Mouse (Mus musculus) heart, postnatal 0 days (tissue): ENCODE data around the gene Abi3. TPM values are rescaled to one million over a fixed set of nuclear protein-coding genes. Genes with fewer than 3 reads are reported as not detected.
A peak's percentile ranks its signal among the peaks of the same experiment; 100 is the strongest.

ENCODE experiments used
- ATAC-seq: fragments of 200-750 bp; cut with Nextera tagmentation; 2 replicates; pipeline ENCODE4 v1.8.0; 2017; ENCODE audit warnings: low read depth, moderate number of reproducible peaks, moderate library complexity; ENCODE audit not compliant: insufficient read depth
- DNase-seq: peaks from one replicate; pipeline ENCODE4 v3.0.0-alpha.2; 2016; ENCODE audit warnings: low spot score
- H3K27ac ChIP-seq: fragments of 300-500 bp; sonication (generic); 2 replicates; pipeline ENCODE4 v1.5.1; 2014; ENCODE audit warnings: low read depth, mild to moderate bottlenecking
- H3K27me3 ChIP-seq: fragments of 300-500 bp; sonication (generic); 2 replicates; pipeline ENCODE4 v1.6.1; 2014; ENCODE audit warnings: low read length, mixed read lengths; ENCODE audit not compliant: control insufficient read depth, insufficient read depth
- H3K36me3 ChIP-seq: fragments of 300-500 bp; sonication (generic); replicated peaks from 2 replicates; pipeline ENCODE4 v1.6.1; 2014; ENCODE audit warnings: low read length, mixed read lengths; ENCODE audit not compliant: control insufficient read depth, insufficient read depth
- H3K4me1 ChIP-seq: fragments of 300-500 bp; sonication (generic); 2 replicates; pipeline ENCODE4 v1.6.1; 2014; ENCODE audit warnings: antibody characterized with exemption; ENCODE audit not compliant: control insufficient read depth, insufficient read depth
- H3K4me2 ChIP-seq: fragments of 300-500 bp; sonication (generic); 2 replicates; pipeline ENCODE4 v1.6.1; 2014; ENCODE audit warnings: low read depth, mild to moderate bottlenecking, low read length, moderate library complexity
- H3K4me3 ChIP-seq: fragments of 300-500 bp; sonication (generic); 2 replicates; pipeline ENCODE4 v1.5.1; 2014; ENCODE audit warnings: low read depth, low read length
- H3K9ac ChIP-seq: fragments of 300-500 bp; sonication (generic); replicated peaks from 2 replicates; pipeline ENCODE4 v1.6.1; 2014; ENCODE audit warnings: low read depth, low read length, mixed read lengths
- H3K9me3 ChIP-seq: fragments of 300-500 bp; sonication (generic); replicated peaks from 2 replicates; pipeline ENCODE4 v1.6.1; 2016; ENCODE audit warnings: low read length; ENCODE audit not compliant: control insufficient read depth
- CTCF ChIP-seq: IDR thresholded peaks from 2 replicates; pipeline ENCODE4 v1.5.1; 2016; ENCODE audit warnings: antibody characterized with exemption, control low read depth, low read depth
- EP300 ChIP-seq: IDR thresholded peaks from 2 replicates; pipeline ENCODE4 v1.6.1; 2016; ENCODE audit warnings: antibody characterized with exemption, low read depth
- WGBS: fragments of 180-500 bp; shearing (Covaris S2); extraction: QIAGEN DNeasy Blood & Tissue Kit; methylation state at CpG from one replicate; pipeline ENCODE4 v1.1.7; 2014; 5-methylcytosine and 5-hydroxymethylcytosine counted together
- polyA plus RNA-seq: library from polyadenylated mRNA; unstranded; fragments of >200 nt; fragmentation: Nextera tagmentation; extraction: Ambion mirVana; gene quantifications from 2 replicates; pipeline ENCODE4 v1.2.1, GENCODE M21; 2015
- total RNA-seq: library from RNA; depleted of rRNA; stranded (reverse); fragments of >200 nt; gene quantifications from 2 replicates; pipeline ENCODE4 v1.2.3, GENCODE M21; 2014; ENCODE audit warnings: low replicate concordance

Abi3 gene
- total and polyA plus RNA-seq, 2 experiments from 2014 or later: 13.4 to 14.3 TPM

GRCm38 (mm10) chr11:95858528-95859467 lies 16.5 kb upstream of the Abi3 start:
- Histone ChIP-seq H3K9ac (peak overlapping the region; percentile 77), H3K27ac (peak overlapping the region; percentile 97), H3K9me3 (no peaks in the 10 kb centered on the region), H3K4me1 (0 out of 2 replicates have a peak, but pooled peaks cover 4% of the 10 kb centered on the region), H3K4me2 (peak overlapping the region; percentile 97), H3K27me3 (no peaks in the 10 kb centered on the region), H3K36me3 (no peaks in the 10 kb centered on the region), H3K4me3 (peak overlapping the region; percentile 79)
- TF ChIP-seq CTCF (no peak), EP300 (peak; percentile 65)
- ATAC-seq (peak; percentile 97), DNase-seq (peak; percentile 98)
- WGBS: under 1% methylated on average over 58 of the region's 58 CpGs

- H3K9me3 ChIP-seq: no peaks in the 10 kb centered on the region
- H3K4me1 ChIP-seq: 0 out of 2 replicates have a peak, but pooled peaks cover 4% of the 10 kb centered on the region
- H3K4me2 ChIP-seq: peak overlapping the region; percentile 97
- H3K4me3 ChIP-seq: peak overlapping the region; percentile 79
- no peak for TF ChIP-seq EP300
- TF ChIP-seq CTCF: no peak
- H3K27ac ChIP-seq: peak overlapping the region; percentile 87
- DNase-seq (no peak), ATAC-seq (no peak)
- H3K27me3 ChIP-seq: no peaks in the 10 kb centered on the region
- 23% methylated on average over 21 of the region's 21 CpGs for WGBS
- no peaks in the 10 kb centered on the region for H3K36me3 ChIP-seq
- peak overlapping the region; percentile 77 for H3K9ac ChIP-seq
Measured at GRCm38 (mm10) chr11:95857716-95858527, 15.6 kb upstream of the Abi3 start.

- DNase-seq: no peak
- Histone ChIP-seq H3K27ac (no peak overlapping the region), H3K9me3 (no peaks in the 10 kb centered on the region), H3K4me3 (no peak overlapping the region), H3K27me3 (no peaks in the 10 kb centered on the region), H3K9ac (no peak overlapping the region), H3K4me2 (no peak overlapping the region), H3K36me3 (no peaks in the 10 kb centered on the region), H3K4me1 (0 out of 2 replicates have a peak, but pooled peaks cover 4% of the 10 kb centered on the region)
- TF ChIP-seq EP300 (no peak), CTCF (no peak)
- ATAC-seq: no peak
- WGBS: 76% methylated on average over 4 of the region's 4 CpGs
Measured at GRCm38 (mm10) chr11:95857306-95857705, 15.0 kb upstream of the Abi3 start.

GRCm38 (mm10) chr11:95853684-95854083 lies 11.4 kb upstream of the Abi3 start:
- Histone ChIP-seq H3K4me1 (0 out of 2 replicates have a peak, but pooled peaks cover 4% of the 10 kb centered on the region), H3K9ac (no peak overlapping the region), H3K27me3 (no peaks in the 10 kb centered on the region), H3K27ac (no peak overlapping the region), H3K9me3 (no peaks in the 10 kb centered on the region), H3K4me3 (no peak overlapping the region), H3K36me3 (no peaks in the 10 kb centered on the region), H3K4me2 (no peak overlapping the region)
- ATAC-seq (no peak), DNase-seq (peak; percentile 52)
- TF ChIP-seq EP300 (no peak), CTCF (peak; percentile 77)
- WGBS: 38% methylated on average over 5 of the region's 5 CpGs

- Histone ChIP-seq H3K27ac (no peak overlapping the region), H3K4me1 (no peaks in the 10 kb centered on the region), H3K9me3 (no peaks in the 10 kb centered on the region), H3K36me3 (no peaks in the 10 kb centered on the region), H3K4me3 (no peak overlapping the region), H3K27me3 (no peaks in the 10 kb centered on the region), H3K4me2 (no peak overlapping the region), H3K9ac (no peak overlapping the region)
- TF ChIP-seq EP300 (no peak), CTCF (no peak)
- DNase-seq (no peak), ATAC-seq (no peak)
- 63% methylated on average over 2 of the region's 2 CpGs for WGBS
Measured at GRCm38 (mm10) chr11:95850898-95851297, 8.6 kb upstream of the Abi3 start.
